Comparison of ENCODE assay signal across 18 mouse cellular contexts in the genomic region with DNA sequence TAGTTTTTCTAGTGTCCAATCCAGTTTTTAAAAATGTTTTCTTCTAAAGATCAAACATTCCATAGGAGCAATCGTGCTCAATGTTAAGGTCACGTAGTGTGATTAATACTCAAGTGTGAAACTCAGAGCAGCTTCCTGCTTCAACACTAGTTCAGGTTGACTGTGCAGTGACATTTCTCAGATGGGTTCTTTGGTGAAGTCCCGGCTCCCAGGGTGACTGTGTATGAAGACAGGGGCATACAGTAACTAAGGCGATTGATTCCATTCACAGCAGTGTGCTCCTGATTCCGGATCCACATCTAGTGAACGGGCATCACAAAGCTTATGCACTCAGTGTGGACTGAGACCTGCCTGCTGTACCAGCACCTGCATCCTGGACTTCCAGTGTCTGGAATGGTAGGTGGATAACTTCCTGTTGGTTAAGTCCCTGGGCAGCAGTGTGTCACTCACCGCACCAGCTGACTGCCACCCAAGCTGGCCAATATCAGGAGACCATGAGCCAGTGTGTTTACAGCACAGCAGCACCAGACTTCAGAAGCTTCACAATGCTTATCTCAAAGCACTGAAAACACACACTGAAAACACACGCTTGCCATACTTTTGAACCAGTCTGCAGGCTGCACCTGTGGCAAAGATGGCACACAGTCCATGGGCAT.
DNase-seq lines count a peak whose midpoint lies in the region; ATAC-seq lines count a peak whose summit lies in the region.
"Had no signal": no experiment of that assay in that cellular context is flagged by ENCODE, and none has a peak within 500 bp of the region (broad histone marks: within the 10 kb centered on the region; RNA-seq: fewer than 3 reads in every experiment).

No protein-coding gene starts in this region.

- no peak overlapping the region for H3K27ac ChIP-seq in heart, embryonic 16.5 days (ENCODE audit: low read length)
- no peak overlapping the region for H3K27ac ChIP-seq in midbrain, embryonic 13.5 days
- H3K27ac ChIP-seq: forebrain, embryonic 12.5 days; gastrocnemius, adult 2 months; heart, embryonic 13.5 days; hindbrain, postnatal 0 days; lung, embryonic 15.5 days; macrophage had no signal

- no peaks in the 10 kb centered on the region for H3K9me3 ChIP-seq in heart, embryonic 16.5 days (replicated peaks; ENCODE audit: control insufficient read depth, low read length)
- H3K9me3 ChIP-seq in midbrain, embryonic 13.5 days = no peaks in the 10 kb centered on the region
- H3K9me3 ChIP-seq: forebrain, embryonic 12.5 days; heart, embryonic 13.5 days; lung, embryonic 15.5 days had no signal

- 0 out of 2 replicates have a peak, but pooled peaks have one; percentile 25 for ATAC-seq in heart, embryonic 16.5 days (replicated peaks; ENCODE audit: extremely low read depth, insufficient read depth, low FRiP score)
- no peak for ATAC-seq in megakaryocyte, adult 5-6 weeks (ENCODE audit: poor library complexity, severe bottlenecking)
- ATAC-seq in midbrain, embryonic 13.5 days = no peak
- ATAC-seq: hindbrain, postnatal 0 days had no signal

- H3K9ac ChIP-seq in heart, embryonic 16.5 days (ENCODE audit: low read length) = no peak overlapping the region
- H3K9ac ChIP-seq in midbrain, embryonic 13.5 days (replicated peaks) = no peak overlapping the region
- H3K9ac ChIP-seq: forebrain, embryonic 12.5 days; heart, embryonic 13.5 days; lung, embryonic 15.5 days had no signal

- no peaks in the 10 kb centered on the region for H3K36me3 ChIP-seq in heart, embryonic 16.5 days (ENCODE audit: control insufficient read depth, insufficient read depth)
- H3K36me3 ChIP-seq in splenic B cell, adult 2 months (ENCODE audit: control insufficient read depth, insufficient read depth, low read length, poor library complexity, severe bottlenecking) = no peaks in the 10 kb centered on the region
- peaks cover 10% of the 10 kb centered on the region; the same call in 1 of the 2 replicates for H3K36me3 ChIP-seq in midbrain, embryonic 13.5 days
- H3K36me3 ChIP-seq: heart, embryonic 13.5 days; lung, embryonic 15.5 days had no signal

- no peak overlapping the region for H3K4me2 ChIP-seq in heart, embryonic 16.5 days (ENCODE audit: low read depth, low read length)
- no peak overlapping the region for H3K4me2 ChIP-seq in midbrain, embryonic 13.5 days (replicated peaks)
- H3K4me2 ChIP-seq: forebrain, embryonic 12.5 days; heart, embryonic 13.5 days; lung, embryonic 15.5 days had no signal

- H3K27me3 ChIP-seq in heart, embryonic 16.5 days (ENCODE audit: control insufficient read depth, insufficient read depth, low read length) = no peaks in the 10 kb centered on the region
- H3K27me3 ChIP-seq in splenic B cell, adult 2 months (ENCODE audit: control insufficient read depth, insufficient read depth, low read length, poor library complexity, severe bottlenecking) = no peaks in the 10 kb centered on the region
- H3K27me3 ChIP-seq in midbrain, embryonic 13.5 days = no peaks in the 10 kb centered on the region
- H3K27me3 ChIP-seq: forebrain, embryonic 12.5 days; heart, embryonic 13.5 days; lung, embryonic 15.5 days had no signal

- 75% methylated on average over 8 of the region's 8 CpGs for WGBS in heart, embryonic 16.5 days
- 92% methylated on average over 8 of the region's 8 CpGs for WGBS in midbrain, embryonic 13.5 days

- H3K4me3 ChIP-seq in heart, embryonic 16.5 days (ENCODE audit: low read length) = no peak overlapping the region
- H3K4me3 ChIP-seq in midbrain, embryonic 13.5 days (replicated peaks) = no peak overlapping the region
- H3K4me3 ChIP-seq: forebrain, embryonic 12.5 days; gastrocnemius, adult 2 months; heart, embryonic 13.5 days; lung, embryonic 15.5 days had no signal

- no peaks in the 10 kb centered on the region for H3K4me1 ChIP-seq in heart, embryonic 16.5 days (ENCODE audit: control insufficient read depth, insufficient read depth, low read length)
- H3K4me1 ChIP-seq in midbrain, embryonic 13.5 days (replicated peaks) = no peaks in the 10 kb centered on the region
- H3K4me1 ChIP-seq: forebrain, embryonic 12.5 days; lung, embryonic 15.5 days had no signal

- DNase-seq in heart, adult 18-20 months = no peak
- peak; percentile 8 for DNase-seq in 416B (ENCODE audit: low read depth)
- DNase-seq in induced T-regulatory cell, adult 2 months (ENCODE audit: low read depth) = peak; percentile 74
- DNase-seq in splenic B cell, adult 2 months (ENCODE audit: low read depth, low spot score) = peak; percentile 24
- DNase-seq in lung, adult 18-20 months = no peak
- DNase-seq: cerebellum, adult 8-10 months; gastrocnemius, adult 2 months; heart, adult 11 months; heart, postnatal 4 days; midbrain, embryonic 14.5 days had no signal

Comparison
In these comparisons a context has a peak if more than half of its experiments do, and no peak if none do; other contexts are left out.
1. DNase-seq: peak in 416B (single experiment), induced T-regulatory cell, adult 2 months (single experiment) and splenic B cell, adult 2 months (single experiment); none in heart, adult 18-20 months (0 of 2) and lung, adult 18-20 months (0 of 2).